In genomic region chr17:22410756-22411155, GRCm38 (mm10) we compare ENCODE assay signal across 8 mouse cellular contexts. TPM values are rescaled to one million over a fixed set of nuclear protein-coding genes. Genes with fewer than 3 reads are reported as not detected.
DNase-seq lines count a peak whose midpoint lies in the region; ATAC-seq and TF ChIP-seq lines count a peak whose summit lies in the region.
"Had no signal": no experiment of that assay in that cellular context is flagged by ENCODE, and none has a peak within 500 bp of the region (broad histone marks: within the 10 kb centered on the region; RNA-seq: fewer than 3 reads in every experiment).

No protein-coding gene starts in this region.

- TF ChIP-seq CTCF in kidney, adult 2 months (conservative IDR thresholded peaks at IDR 0.05; ENCODE audit: insufficient read depth, insufficient read length, low read depth, low read length) = peak; percentile 64
- TF ChIP-seq CTCF in liver, embryonic 14.5 days (IDR thresholded peaks at IDR 0.05; ENCODE audit: low read depth) = peak; percentile 49

- no peaks in the 10 kb centered on the region for H3K4me1 ChIP-seq in kidney, adult 2 months (ENCODE audit: control insufficient read depth, insufficient read depth, low read length)
- H3K4me1 ChIP-seq in kidney, embryonic 16.5 days (ENCODE audit: insufficient read depth, low read length) = no peaks in the 10 kb centered on the region
- no peaks in the 10 kb centered on the region for H3K4me1 ChIP-seq in liver, embryonic 14.5 days (replicated peaks; ENCODE audit: control insufficient read depth in 2 of 2, insufficient read depth in 2 of 2, low read length in 1 of 2)
- H3K4me1 ChIP-seq: liver, embryonic 13.5 days had no signal

- no peak overlapping the region for H3K4me3 ChIP-seq in kidney, adult 2 months (ENCODE audit: insufficient read depth, low read depth, low read length)
- H3K4me3 ChIP-seq in kidney, embryonic 16.5 days (ENCODE audit: low read length) = no peak overlapping the region
- no peak overlapping the region for H3K4me3 ChIP-seq in liver, embryonic 14.5 days (ENCODE audit: insufficient read depth in 1 of 2, low read depth in 2 of 2, low read length in 2 of 2)
- H3K4me3 ChIP-seq: liver, embryonic 13.5 days had no signal

- peak; percentile 61 for DNase-seq in kidney, adult 2 months
- DNase-seq in ES-CJ7 (ENCODE audit: low read depth, low spot score) = peak; percentile 57
- DNase-seq in adrenal gland, postnatal 14 days = peak; percentile 42
- DNase-seq in liver, embryonic 14.5 days (ENCODE audit: low read depth in 3 of 3, low spot score in 3 of 3) = peak in 1 of 3 experiments; percentile 7
- no peak for DNase-seq in right cerebral cortex, postnatal 25 days
- no peak for DNase-seq in urinary bladder, postnatal 14 days (ENCODE audit: low spot score)
- DNase-seq: liver, embryonic 13.5 days had no signal

- H3K9ac ChIP-seq in kidney, embryonic 16.5 days (replicated peaks; ENCODE audit: low read length) = no peak overlapping the region
- no peak overlapping the region for H3K9ac ChIP-seq in liver, embryonic 14.5 days (replicated peaks)
- H3K9ac ChIP-seq: liver, embryonic 13.5 days had no signal

- H3K27ac ChIP-seq in kidney, adult 2 months (ENCODE audit: insufficient read depth, low read depth, low read length) = no peak overlapping the region
- no peak overlapping the region for H3K27ac ChIP-seq in kidney, embryonic 16.5 days (ENCODE audit: low read length)
- H3K27ac ChIP-seq in liver, embryonic 14.5 days = no peak overlapping the region
- H3K27ac ChIP-seq: liver, embryonic 13.5 days had no signal

- no peaks in the 10 kb centered on the region for H3K36me3 ChIP-seq in kidney, adult 2 months (ENCODE audit: control insufficient read depth, insufficient read depth, low read length)
- H3K36me3 ChIP-seq in kidney, embryonic 16.5 days (ENCODE audit: insufficient read depth, low read length) = no peaks in the 10 kb centered on the region
- H3K36me3 ChIP-seq in liver, embryonic 14.5 days (replicated peaks; ENCODE audit: control insufficient read depth, insufficient read depth, low read depth) = no peaks in the 10 kb centered on the region
- H3K36me3 ChIP-seq: liver, embryonic 13.5 days had no signal

- no peak for TF ChIP-seq EP300 in liver, embryonic 14.5 days (IDR thresholded peaks at IDR 0.05; ENCODE audit: low read depth)

- no peaks in the 10 kb centered on the region for H3K27me3 ChIP-seq in kidney, adult 2 months (replicated peaks; ENCODE audit: control insufficient read depth, insufficient read depth, low read length)
- H3K27me3 ChIP-seq in kidney, embryonic 16.5 days (ENCODE audit: insufficient read depth, low read length) = no peaks in the 10 kb centered on the region
- no peaks in the 10 kb centered on the region for H3K27me3 ChIP-seq in liver, embryonic 14.5 days (ENCODE audit: control insufficient read depth, insufficient read depth, low read length)
- H3K27me3 ChIP-seq: liver, embryonic 13.5 days had no signal

- no peak for TF ChIP-seq POLR2A in kidney, adult 2 months (IDR thresholded peaks at IDR 0.05; ENCODE audit: low read depth, low read length)

- no peak overlapping the region for H3K4me2 ChIP-seq in kidney, embryonic 16.5 days (replicated peaks; ENCODE audit: low read depth, low read length)
- H3K4me2 ChIP-seq in liver, embryonic 14.5 days (ENCODE audit: low read depth) = no peak overlapping the region
- H3K4me2 ChIP-seq: liver, embryonic 13.5 days had no signal

- no peak for ATAC-seq in kidney, embryonic 16.5 days (ENCODE audit: low FRiP score, low TSS enrichment)
- no peak for ATAC-seq in liver, embryonic 14.5 days (ENCODE audit: insufficient read depth)

- 72% methylated on average over 2 of the region's 2 CpGs for WGBS in kidney, adult 2 months
- 68% methylated on average over 2 of the region's 2 CpGs for WGBS in kidney, embryonic 16.5 days
- WGBS in liver, embryonic 14.5 days (ENCODE audit: insufficient replicate concordance) = 35% methylated on average over 2 of the region's 2 CpGs

- H3K9me3 ChIP-seq in kidney, embryonic 16.5 days (ENCODE audit: low read length) = no peaks in the 10 kb centered on the region
- H3K9me3 ChIP-seq in liver, embryonic 14.5 days (ENCODE audit: control insufficient read depth, low read length) = no peaks in the 10 kb centered on the region
- H3K9me3 ChIP-seq: liver, embryonic 13.5 days had no signal

RNA-seq across cellular contexts. Expression of gene Zfp946, which starts 13.3 kb away (rescaled TPM):
- polyA plus RNA-seq in kidney, adult 2 months (2012; rRNA removed) = 3.6 and 4.3 TPM in 2 replicates
- polyA plus RNA-seq in kidney, embryonic 16.5 days (2015; fragmentation: Nextera tagmentation; extraction: Ambion mirVana) = 14.9 and 15.0 TPM in 2 replicates
- 6.7 and 7.7 TPM in 2 replicates for total RNA-seq in adrenal gland, postnatal 14 days (2021)
- polyA plus RNA-seq in liver, embryonic 14.5 days (2012; rRNA removed) = 0.67 and 1.5 TPM in 2 replicates
- polyA plus RNA-seq in liver, embryonic 14.5 days (2014; fragmentation: Nextera tagmentation; extraction: Ambion mirVana) = 2.3 and 2.6 TPM in 2 replicates

RNA-seq across cellular contexts. Expression of gene Zfp758, which starts 49.5 kb away (rescaled TPM):
- 0.86 and 0.92 TPM in 2 replicates for polyA plus RNA-seq in kidney, adult 2 months (2012; rRNA removed)
- 8.2 and 8.3 TPM in 2 replicates for polyA plus RNA-seq in kidney, embryonic 16.5 days (2015; fragmentation: Nextera tagmentation; extraction: Ambion mirVana)
- total RNA-seq in adrenal gland, postnatal 14 days (2021) = 9.2 and 9.7 TPM in 2 replicates
- 0.64 and 1.3 TPM in 2 replicates for polyA plus RNA-seq in liver, embryonic 14.5 days (2012; rRNA removed)
- 4.7 and 4.8 TPM in 2 replicates for polyA plus RNA-seq in liver, embryonic 14.5 days (2014; fragmentation: Nextera tagmentation; extraction: Ambion mirVana)

RNA-seq across cellular contexts. Expression of gene Zfp944, which starts 49.6 kb away (rescaled TPM):
- 2.2 and 2.3 TPM in 2 replicates for polyA plus RNA-seq in kidney, adult 2 months (2012; rRNA removed)
- 13.8 and 14.3 TPM in 2 replicates for polyA plus RNA-seq in kidney, embryonic 16.5 days (2015; fragmentation: Nextera tagmentation; extraction: Ambion mirVana)
- 6.5 and 7.8 TPM in 2 replicates for total RNA-seq in adrenal gland, postnatal 14 days (2021)
- 1.4 and 2.7 TPM in 2 replicates for polyA plus RNA-seq in liver, embryonic 14.5 days (2012; rRNA removed)
- 5.6 and 5.9 TPM in 2 replicates for polyA plus RNA-seq in liver, embryonic 14.5 days (2014; fragmentation: Nextera tagmentation; extraction: Ambion mirVana)

Comparison
In these comparisons a context has a peak if more than half of its experiments do, and no peak if none do; other contexts are left out.
1. DNase-seq: peak in kidney, adult 2 months (single experiment), ES-CJ7 (single experiment) and adrenal gland, postnatal 14 days (single experiment); none in right cerebral cortex, postnatal 25 days (single experiment) and urinary bladder, postnatal 14 days (single experiment).